Mouse (Mus musculus) heart, postnatal 0 days (tissue): Measurements from ENCODE around the gene Ift43. TPM values are rescaled to one million over a fixed set of nuclear protein-coding genes. Genes with fewer than 3 reads are reported as not detected.

Experiments
- ATAC-seq: fragments of 200-750 bp; cut with Nextera tagmentation; 2 replicates; pipeline ENCODE4 v1.8.0; 2017; ENCODE audit warnings: low read depth, moderate number of reproducible peaks, moderate library complexity; ENCODE audit not compliant: insufficient read depth
- DNase-seq: peaks from one replicate; pipeline ENCODE4 v3.0.0-alpha.2; 2016; ENCODE audit warnings: low spot score
- H3K27ac ChIP-seq: fragments of 300-500 bp; sonication (generic); 2 replicates; pipeline ENCODE4 v1.5.1; 2014; ENCODE audit warnings: low read depth, mild to moderate bottlenecking
- H3K27me3 ChIP-seq: fragments of 300-500 bp; sonication (generic); 2 replicates; pipeline ENCODE4 v1.6.1; 2014; ENCODE audit warnings: low read length, mixed read lengths; ENCODE audit not compliant: control insufficient read depth, insufficient read depth
- H3K36me3 ChIP-seq: fragments of 300-500 bp; sonication (generic); replicated peaks from 2 replicates; pipeline ENCODE4 v1.6.1; 2014; ENCODE audit warnings: low read length, mixed read lengths; ENCODE audit not compliant: control insufficient read depth, insufficient read depth
- H3K4me1 ChIP-seq: fragments of 300-500 bp; sonication (generic); 2 replicates; pipeline ENCODE4 v1.6.1; 2014; ENCODE audit warnings: antibody characterized with exemption; ENCODE audit not compliant: control insufficient read depth, insufficient read depth
- H3K4me2 ChIP-seq: fragments of 300-500 bp; sonication (generic); 2 replicates; pipeline ENCODE4 v1.6.1; 2014; ENCODE audit warnings: low read depth, mild to moderate bottlenecking, low read length, moderate library complexity
- H3K4me3 ChIP-seq: fragments of 300-500 bp; sonication (generic); 2 replicates; pipeline ENCODE4 v1.5.1; 2014; ENCODE audit warnings: low read depth, low read length
- H3K9ac ChIP-seq: fragments of 300-500 bp; sonication (generic); replicated peaks from 2 replicates; pipeline ENCODE4 v1.6.1; 2014; ENCODE audit warnings: low read depth, low read length, mixed read lengths
- H3K9me3 ChIP-seq: fragments of 300-500 bp; sonication (generic); replicated peaks from 2 replicates; pipeline ENCODE4 v1.6.1; 2016; ENCODE audit warnings: low read length; ENCODE audit not compliant: control insufficient read depth
- CTCF ChIP-seq: IDR thresholded peaks from 2 replicates; pipeline ENCODE4 v1.5.1; 2016; ENCODE audit warnings: antibody characterized with exemption, control low read depth, low read depth
- EP300 ChIP-seq: IDR thresholded peaks from 2 replicates; pipeline ENCODE4 v1.6.1; 2016; ENCODE audit warnings: antibody characterized with exemption, low read depth
- WGBS: fragments of 180-500 bp; shearing (Covaris S2); extraction: QIAGEN DNeasy Blood & Tissue Kit; methylation state at CpG from one replicate; pipeline ENCODE4 v1.1.7; 2014; 5-methylcytosine and 5-hydroxymethylcytosine counted together
- polyA plus RNA-seq: library from polyadenylated mRNA; unstranded; fragments of >200 nt; fragmentation: Nextera tagmentation; extraction: Ambion mirVana; gene quantifications from 2 replicates; pipeline ENCODE4 v1.2.1, GENCODE M21; 2015
- total RNA-seq: library from RNA; depleted of rRNA; stranded (reverse); fragments of >200 nt; gene quantifications from 2 replicates; pipeline ENCODE4 v1.2.3, GENCODE M21; 2014; ENCODE audit warnings: low replicate concordance

The Ift43 gene
- total and polyA plus RNA-seq, 2 experiments from 2014 or later, result 10.8 to 102 TPM

DNA sequence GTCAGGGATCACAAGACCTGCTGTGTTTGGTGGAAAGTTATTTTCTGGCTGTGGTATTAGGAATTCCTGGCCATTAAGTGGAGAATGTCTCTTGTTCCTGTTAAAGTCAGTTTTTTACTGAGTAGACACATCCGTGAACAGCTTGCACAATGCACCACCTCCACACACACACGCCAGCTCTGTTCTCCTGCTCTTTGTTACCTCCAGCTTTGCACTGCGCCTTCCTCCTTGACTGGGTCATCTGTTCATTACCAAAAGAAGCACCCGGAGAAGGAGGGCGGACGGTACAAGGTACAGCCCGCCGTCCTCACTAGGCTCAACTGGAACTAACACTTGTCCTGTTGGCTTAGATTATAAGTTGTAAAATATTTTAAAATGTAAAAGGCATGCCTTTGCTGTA is 20.3 kb downstream of the Ift43 start:
- Histone ChIP-seq H3K27me3 (no peaks in the 10 kb centered on the region), H3K9me3 (no peaks in the 10 kb centered on the region), H3K36me3 (no peaks in the 10 kb centered on the region), H3K4me3 (no peak overlapping the region), H3K4me2 (no peak overlapping the region), H3K27ac (peak overlapping the region; percentile 98), H3K4me1 (peaks cover 51% of the 10 kb centered on the region), H3K9ac (no peak overlapping the region)
- DNase-seq (no peak), ATAC-seq (no peak)
- no peak for TF ChIP-seq CTCF
- no peak for TF ChIP-seq EP300
- WGBS, result 75% methylated on average over 8 of the region's 8 CpGs

DNA sequence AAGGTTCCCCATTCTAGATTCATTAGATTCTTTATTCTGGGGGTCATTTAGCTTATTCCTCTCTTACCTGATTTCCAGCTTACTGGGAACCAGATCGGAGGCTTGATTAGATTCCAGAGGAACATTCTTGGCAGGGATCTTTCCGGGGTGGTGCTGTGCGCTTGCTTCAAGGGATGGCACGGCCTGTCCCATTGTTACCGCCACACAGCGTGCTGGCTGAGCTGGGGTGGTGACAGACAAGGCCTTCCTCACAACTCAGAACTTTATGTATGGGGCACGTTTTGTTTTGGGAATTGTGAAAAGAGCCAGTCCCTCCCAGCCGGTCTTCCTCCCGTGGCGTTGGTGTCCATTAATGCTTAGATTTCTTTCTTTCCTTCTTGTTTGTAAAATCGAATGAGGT is 21.1 kb downstream of the Ift43 start:
- H3K4me3 ChIP-seq, result no peak overlapping the region
- peaks cover 50% of the 10 kb centered on the region for H3K4me1 ChIP-seq
- H3K4me2 ChIP-seq, result no peak overlapping the region
- no peaks in the 10 kb centered on the region for H3K9me3 ChIP-seq
- ATAC-seq (no peak), DNase-seq (no peak)
- no peaks in the 10 kb centered on the region for H3K27me3 ChIP-seq
- peak overlapping the region; percentile 21; the same call in 1 of the 2 replicates for H3K9ac ChIP-seq
- 0 out of 2 replicates have a peak, but pooled peaks cover 2% of the 10 kb centered on the region for H3K36me3 ChIP-seq
- TF ChIP-seq CTCF (no peak), EP300 (no peak)
- 51% methylated on average over 11 of the region's 11 CpGs for WGBS
- peak overlapping the region; percentile 98 for H3K27ac ChIP-seq

- Histone ChIP-seq H3K36me3 (0 out of 2 replicates have a peak, but pooled peaks cover 4% of the 10 kb centered on the region), H3K9ac (peak overlapping the region; percentile 21; the same call in 1 of the 2 replicates), H3K27me3 (no peaks in the 10 kb centered on the region), H3K9me3 (no peaks in the 10 kb centered on the region), H3K27ac (peak overlapping the region; percentile 98), H3K4me1 (peaks cover 50% of the 10 kb centered on the region), H3K4me2 (peak overlapping the region; percentile 21; the same call in 1 of the 2 replicates), H3K4me3 (no peak overlapping the region)
- TF ChIP-seq EP300, result no peak
- no peak for TF ChIP-seq CTCF
- DNase-seq (no peak), ATAC-seq (peak; percentile 13)
- 19% methylated on average over 8 of the region's 8 CpGs for WGBS
Observed at GRCm38 (mm10) chr12:86103852-86104251, 21.5 kb downstream of the Ift43 start.

- H3K27ac ChIP-seq, result peak overlapping the region; percentile 98
- peaks cover 50% of the 10 kb centered on the region for H3K4me1 ChIP-seq
- DNase-seq, result peak; percentile 93
- H3K9ac ChIP-seq, result peak overlapping the region; percentile 21; the same call in 1 of the 2 replicates
- no peaks in the 10 kb centered on the region for H3K9me3 ChIP-seq
- H3K36me3 ChIP-seq, result 0 out of 2 replicates have a peak, but pooled peaks cover 4% of the 10 kb centered on the region
- no peaks in the 10 kb centered on the region for H3K27me3 ChIP-seq
- peak overlapping the region; percentile 21; the same call in 1 of the 2 replicates for H3K4me2 ChIP-seq
- peak; percentile 93 for ATAC-seq
- TF ChIP-seq EP300 (no peak), CTCF (0 out of 2 replicates have a peak, but pooled peaks have one; percentile 3)
- WGBS, result 27% methylated on average over 11 of the region's 11 CpGs
- no peak overlapping the region for H3K4me3 ChIP-seq
Observed at GRCm38 (mm10) chr12:86104297-86104696, 22.0 kb downstream of the Ift43 start.

DNA sequence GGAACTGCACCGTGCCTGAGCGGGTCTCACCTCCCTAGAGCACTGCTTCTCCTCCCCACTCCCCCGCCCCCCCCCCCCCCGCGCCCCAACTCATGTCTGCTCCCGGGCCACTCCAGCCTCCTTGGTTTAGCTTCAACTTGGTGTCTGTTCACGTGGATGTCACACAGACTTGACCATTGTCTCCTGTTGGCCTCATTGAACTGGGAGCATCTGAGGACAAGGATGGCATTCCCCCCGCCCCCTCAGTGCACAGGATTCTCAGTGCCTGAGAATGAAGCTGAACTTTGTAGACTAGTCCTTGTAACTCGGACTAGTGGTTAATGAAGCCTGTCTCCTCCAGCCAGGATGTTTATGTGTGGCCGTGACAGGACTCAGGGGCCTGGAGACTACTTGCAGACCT is 23.2 kb downstream of the Ift43 start:
- ATAC-seq, result no peak
- Histone ChIP-seq H3K36me3 (0 out of 2 replicates have a peak, but pooled peaks cover 4% of the 10 kb centered on the region), H3K27ac (peak overlapping the region; percentile 98; the same call in 1 of the 2 replicates), H3K27me3 (no peaks in the 10 kb centered on the region), H3K4me3 (no peak overlapping the region), H3K4me2 (no peak overlapping the region), H3K9ac (no peak overlapping the region), H3K9me3 (no peaks in the 10 kb centered on the region), H3K4me1 (peaks cover 47% of the 10 kb centered on the region)
- WGBS, result 73% methylated on average over 10 of the region's 10 CpGs
- no peak for TF ChIP-seq CTCF
- no peak for TF ChIP-seq EP300
- no peak for DNase-seq

DNA sequence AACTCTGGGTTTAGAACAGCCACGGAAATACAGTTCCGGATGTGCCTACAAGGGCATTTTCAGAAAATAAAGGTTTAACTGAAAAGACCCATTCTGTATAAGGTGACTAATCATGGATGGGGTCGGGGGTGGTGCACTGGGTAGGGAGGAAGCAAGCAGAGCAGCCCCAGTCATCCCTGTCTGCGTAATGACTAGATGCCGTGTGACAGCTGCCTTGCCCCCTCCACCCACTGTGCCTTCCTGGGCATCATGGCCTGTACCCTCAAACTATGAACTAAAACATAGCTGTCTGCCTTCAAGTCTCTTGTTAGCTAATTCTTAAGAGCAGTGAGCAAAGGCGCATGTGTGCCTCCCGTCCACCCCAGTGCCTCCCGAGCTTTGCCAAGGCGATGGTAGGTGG is 23.7 kb downstream of the Ift43 start:
- 92% methylated on average over 9 of the region's 9 CpGs for WGBS

More for the DNA sequence above, 23.7 kb downstream of the Ift43 start:
- ATAC-seq (no peak), DNase-seq (no peak)
- Histone ChIP-seq H3K4me3 (no peak overlapping the region), H3K4me2 (no peak overlapping the region), H3K4me1 (peaks cover 42% of the 10 kb centered on the region), H3K9ac (no peak overlapping the region), H3K36me3 (0 out of 2 replicates have a peak, but pooled peaks cover 4% of the 10 kb centered on the region), H3K9me3 (no peaks in the 10 kb centered on the region), H3K27me3 (no peaks in the 10 kb centered on the region), H3K27ac (no peak overlapping the region)
- TF ChIP-seq CTCF (no peak), EP300 (no peak)
